Mouse (Mus musculus) CD8-positive naive resting alpha-beta T cell, adult 2 months (primary cell): ENCODE results near the gene Klc1.
"Not testable (repeated sequence)": the region's sequence is repeated elsewhere in the genome, so short reads cannot be mapped to it uniquely, and the experiment has no call there.

Source experiments
- DNase-seq, 2 experiments: peaks; one replicate each; pipeline ENCODE4 v3.0.0; 2022; ENCODE audit warnings: low read depth in 2 of 2, low spot score in 2 of 2

The Klc1 gene

DNA sequence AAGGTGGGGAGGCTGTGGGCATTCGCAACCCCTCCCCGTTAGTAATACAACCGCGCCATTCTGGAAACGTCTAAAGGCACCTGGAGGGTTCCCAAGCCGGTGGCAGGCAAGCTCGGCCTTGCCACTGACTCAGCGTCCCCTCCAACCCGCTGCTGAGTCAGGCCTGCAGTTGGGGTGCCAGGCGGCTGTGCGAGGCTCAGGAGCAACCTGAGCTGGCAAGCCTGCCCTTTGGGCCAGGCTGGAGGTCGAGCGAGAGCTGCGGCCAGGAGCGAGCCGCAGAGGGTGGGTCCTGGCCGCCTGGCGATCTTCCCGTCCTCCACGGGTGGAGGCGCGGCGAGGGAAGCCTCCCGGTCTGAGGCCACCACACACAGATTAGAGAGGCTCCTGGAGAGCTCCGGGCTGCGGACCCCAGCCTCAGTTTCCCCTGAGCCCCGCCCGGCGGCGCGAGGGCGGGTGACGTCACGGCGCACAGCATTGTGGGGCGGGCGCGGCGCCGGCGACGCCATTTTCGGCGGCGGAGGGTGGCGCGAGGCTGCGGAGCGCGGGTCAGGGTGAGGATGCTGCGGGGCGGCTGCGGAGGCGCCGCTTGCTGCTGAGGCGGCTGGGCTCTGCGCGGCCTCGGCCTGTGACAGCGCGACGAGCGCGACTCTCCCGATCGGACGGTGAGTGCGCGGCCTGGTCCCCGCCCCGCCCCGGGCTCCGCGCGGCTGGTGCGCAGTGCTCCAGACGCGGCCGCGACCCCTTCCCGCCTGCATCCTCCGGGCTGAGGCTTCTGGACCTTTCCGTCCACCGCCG lies at the start of gene Klc1:
Klc1 (plus strand) TSS at position 469 of the 795 bp plus-strand sequence.
- peak; percentile 50 to 63 for DNase-seq

DNA sequence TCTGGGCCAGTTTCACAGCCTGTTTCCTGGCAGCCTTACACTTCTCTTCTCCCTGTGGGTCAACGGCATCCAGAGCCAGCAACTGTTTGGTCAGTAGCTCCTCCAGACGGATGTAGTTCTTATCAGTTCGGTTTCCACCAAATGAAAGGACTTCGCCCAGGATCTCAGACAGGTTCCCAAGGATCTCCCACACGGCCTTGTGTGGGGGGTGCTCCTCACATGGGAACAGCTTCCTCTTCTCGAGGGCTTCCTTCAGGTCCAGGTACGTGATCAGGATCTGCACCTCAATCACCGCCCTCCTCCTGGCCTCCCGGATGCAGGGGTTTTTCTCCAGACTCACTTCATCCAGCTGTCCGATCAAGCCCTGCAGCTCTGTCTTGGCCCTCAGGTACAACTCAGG lies 48.6 kb upstream of the Klc1 start:
- DNase-seq, result no peak

DNA sequence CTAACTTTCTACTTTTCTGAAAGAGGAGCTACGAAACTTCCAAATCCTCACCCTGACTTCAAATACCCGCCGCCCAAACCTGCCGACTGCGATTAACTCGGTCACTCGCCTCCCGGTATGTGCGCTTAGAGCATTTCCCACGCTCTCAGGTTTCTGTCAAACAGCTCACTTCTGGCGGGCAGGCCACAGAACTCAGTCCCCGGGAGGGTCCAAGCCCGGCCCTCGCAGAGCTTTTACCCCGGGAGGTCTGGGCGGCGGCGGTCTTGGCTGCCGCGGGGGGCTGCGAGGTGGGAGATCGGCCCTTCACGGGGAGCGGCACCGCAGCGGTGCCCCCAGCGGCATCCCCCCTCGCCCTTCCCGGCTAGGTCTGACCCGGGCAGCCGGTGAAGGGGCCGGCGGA lies 46.2 kb upstream of the Klc1 start:
- peak in 1 of 2 experiments; percentile 18 for DNase-seq

DNA sequence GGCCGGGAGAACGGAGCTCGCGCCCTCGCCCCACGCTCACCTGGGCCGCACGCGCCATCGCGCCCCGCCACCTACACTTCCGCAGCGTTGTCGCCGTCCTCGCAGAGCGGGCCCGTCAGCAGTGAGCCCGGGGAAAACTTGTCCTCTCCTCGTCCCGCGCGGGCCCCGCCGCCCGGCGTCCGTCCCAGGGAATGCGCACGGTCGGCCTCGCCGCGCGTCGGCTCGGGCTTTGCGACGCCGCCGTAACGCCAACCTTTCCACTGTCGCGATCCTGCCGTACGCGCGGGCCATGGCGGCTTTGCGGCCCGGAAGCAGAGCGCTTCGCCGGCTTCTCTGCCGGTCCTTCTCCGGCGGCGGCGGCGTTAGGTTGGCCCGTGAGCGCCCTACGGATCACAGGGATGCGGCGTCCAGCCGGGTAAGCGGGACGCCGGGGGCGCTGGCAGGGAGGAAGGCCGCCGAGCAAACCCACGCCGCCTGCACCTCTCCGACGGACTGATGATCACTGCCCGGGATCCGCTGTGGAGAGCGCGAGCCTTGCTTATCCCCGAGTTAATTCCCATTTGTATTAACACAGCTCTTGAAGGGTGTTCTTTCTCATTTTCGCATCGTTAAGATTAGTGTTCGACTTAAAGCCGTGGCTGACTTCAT lies 45.5 kb upstream of the Klc1 start, which contains the start of the genes Bag5 and Apopt1:
Bag5 (minus strand) TSS at position 254 of the 648 bp plus-strand sequence.
Apopt1 (plus strand) TSS at position 258 of the 648 bp plus-strand sequence.
- DNase-seq, result peak; percentile 84 to 89

DNA sequence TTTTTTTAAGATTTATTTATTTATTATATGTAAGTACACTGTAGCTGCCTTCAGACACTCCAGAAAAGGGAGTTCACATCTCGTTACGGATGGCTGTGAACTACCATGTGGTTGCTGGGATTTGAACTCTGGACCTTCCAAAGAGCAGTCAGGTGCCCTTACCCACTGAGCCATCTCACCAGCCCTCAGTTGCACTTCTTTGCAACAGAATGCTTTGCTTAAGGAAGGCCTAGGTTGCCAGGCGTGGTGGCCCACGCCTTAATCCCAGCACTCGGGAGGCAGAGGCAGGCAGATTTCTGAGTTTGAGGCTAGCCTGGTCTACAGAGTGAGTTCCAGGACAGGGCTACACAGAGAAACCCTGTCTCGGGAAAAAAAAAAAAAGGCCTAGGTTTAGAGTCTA lies 44.8 kb upstream of the Klc1 start:
- not testable (repeated sequence) for DNase-seq

DNA sequence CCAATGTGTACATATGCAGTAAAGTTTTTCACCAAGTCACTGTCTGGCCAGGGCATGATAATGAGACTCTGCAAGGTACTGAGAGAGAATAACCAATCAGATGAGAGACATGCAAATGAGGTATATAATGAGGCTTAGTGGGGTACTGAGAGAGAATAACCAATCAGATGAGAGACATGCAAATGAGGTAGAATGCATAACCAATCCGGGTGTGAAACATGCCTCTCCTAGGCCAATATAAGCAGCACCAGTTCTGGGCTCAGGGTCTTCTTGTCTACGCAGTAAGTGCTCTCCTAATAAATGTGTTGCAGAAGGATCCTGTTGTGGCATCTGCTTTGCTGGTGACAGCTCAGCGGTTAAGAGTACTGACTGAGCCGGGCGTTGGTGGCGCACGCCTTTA lies 42.1 kb upstream of the Klc1 start:
- no peak for DNase-seq

DNA sequence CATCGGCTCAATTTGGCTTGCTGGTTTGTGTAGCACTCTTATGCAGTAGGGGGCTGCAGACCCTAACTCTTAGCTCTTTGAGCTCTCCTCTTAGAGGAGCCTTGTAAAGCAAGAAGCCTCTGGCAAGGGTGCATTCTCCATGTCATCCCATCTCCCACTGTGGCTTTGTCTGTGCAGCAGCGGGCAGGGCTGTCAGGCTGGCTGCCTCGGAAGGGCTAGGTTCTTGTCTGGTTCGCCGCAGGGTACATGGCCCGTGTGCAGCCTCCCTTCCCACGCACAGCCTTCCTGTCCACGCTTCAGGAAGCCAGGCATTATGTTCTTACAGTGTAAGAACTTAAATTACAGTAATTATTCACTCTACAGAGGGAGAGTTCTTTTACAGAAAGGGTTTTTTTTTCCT lies 40.0 kb upstream of the Klc1 start:
- no peak for DNase-seq

DNA sequence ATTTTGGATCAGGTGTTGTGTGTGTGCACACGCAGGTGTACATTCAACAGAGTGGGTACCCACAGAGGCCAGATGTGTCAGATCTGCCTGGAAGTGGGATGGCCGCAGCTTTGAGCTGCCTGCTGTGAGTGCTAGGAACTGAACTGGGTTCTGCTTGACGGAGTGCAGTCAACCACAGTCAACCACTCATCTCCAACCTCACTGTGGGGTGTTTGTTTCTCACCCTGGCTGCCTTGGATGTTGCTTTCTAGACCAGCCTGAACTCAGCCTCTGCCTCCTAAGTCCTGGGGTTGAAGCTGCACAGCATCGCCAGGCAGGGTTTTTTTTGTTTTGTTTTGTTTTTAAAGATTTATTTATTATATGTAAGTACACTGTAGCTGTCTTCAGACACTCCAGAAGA lies 38.4 kb upstream of the Klc1 start:
- no peak for DNase-seq

DNA sequence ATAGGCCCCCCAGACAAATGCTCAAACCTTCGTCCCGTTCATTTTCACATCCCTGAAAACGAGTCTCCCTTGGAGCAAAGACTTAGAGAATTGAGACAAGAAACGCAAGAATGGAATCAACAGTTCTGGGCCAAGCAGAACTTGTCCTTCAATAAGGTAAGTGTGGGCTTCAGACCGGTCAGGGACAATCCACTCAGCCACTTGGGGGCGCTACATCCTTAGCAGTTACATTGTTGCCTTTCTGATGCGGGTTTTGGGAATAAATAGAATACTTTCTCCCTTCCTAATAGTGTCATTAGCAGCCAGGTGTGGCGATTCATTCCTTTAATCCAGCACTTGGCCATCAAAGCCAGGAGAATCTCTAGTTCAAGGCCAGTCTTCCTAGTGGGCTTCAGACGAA lies 36.0 kb upstream of the Klc1 start:
- DNase-seq, result peak; percentile 13 to 32

DNA sequence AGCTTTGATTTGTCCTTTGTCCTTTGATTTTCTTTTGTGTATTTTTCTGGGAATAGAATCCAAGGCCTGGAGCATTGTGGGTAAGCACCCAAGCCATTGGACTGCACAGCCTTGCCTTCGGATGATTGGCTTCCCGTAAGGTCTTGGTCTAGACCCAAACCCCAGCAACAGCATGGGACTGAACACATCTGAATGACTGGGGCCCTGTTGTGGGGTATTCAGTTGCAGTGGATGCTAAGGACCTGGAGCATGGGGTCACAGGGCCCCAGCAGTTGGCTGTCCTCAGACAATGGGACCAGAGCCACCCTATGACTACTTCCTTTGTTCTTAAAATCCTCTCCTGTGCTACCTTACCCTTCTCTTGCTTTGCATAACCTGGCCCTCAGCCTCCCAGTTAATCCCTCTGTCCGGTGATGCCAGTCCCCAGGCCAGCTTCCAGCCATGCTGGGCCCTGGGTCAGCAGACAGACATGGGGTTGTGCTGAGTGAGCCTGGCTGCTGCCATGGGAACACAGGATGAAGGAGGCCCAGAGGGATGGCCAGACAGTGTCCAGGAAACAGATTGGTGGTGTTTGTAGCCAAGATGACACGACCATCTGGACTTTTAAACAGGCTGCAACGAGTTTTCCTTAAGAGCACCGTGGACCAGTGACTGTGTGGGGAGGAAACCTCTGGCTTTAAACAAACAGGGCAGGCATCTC lies 33.9 kb upstream of the Klc1 start:
- DNase-seq, result no peak

DNA sequence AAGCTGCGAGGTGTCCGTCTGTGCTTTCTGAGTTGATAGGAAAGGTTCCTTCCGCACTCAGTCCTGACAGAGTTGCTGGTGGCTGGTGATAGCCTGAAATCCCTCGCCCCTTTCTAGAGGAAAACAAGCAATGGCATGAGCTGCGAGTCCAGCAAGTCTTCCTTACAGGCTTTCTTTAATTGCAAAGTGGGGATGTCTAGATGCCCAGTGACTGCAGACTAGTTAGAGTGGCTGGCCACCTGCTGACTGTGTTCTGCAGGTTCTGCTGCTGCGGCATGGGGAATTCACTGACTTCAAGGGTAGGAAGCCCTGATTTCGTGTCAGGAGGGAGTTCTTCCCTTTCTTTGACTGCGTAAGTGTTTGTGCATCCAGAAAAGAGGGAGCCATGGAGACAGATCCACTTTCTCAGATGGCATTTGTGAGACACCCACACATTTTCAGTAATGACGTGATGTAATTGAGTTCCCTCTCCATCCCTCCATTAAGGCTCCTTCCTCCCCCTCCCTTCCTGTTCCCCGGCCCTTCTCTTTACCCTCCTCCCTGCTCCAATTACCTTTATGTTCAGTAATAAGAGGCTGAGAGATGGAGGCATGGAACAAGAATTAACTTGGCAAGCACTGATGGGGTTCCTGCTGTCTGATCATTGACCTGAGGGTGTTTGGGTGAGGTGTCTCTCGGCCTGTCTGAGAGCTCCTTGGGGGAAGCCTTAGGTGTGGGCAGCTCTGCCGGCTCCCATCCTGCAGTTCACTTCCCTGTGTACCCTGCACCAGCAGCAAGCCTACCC lies 33.1 kb upstream of the Klc1 start:
- DNase-seq, result no peak

DNA sequence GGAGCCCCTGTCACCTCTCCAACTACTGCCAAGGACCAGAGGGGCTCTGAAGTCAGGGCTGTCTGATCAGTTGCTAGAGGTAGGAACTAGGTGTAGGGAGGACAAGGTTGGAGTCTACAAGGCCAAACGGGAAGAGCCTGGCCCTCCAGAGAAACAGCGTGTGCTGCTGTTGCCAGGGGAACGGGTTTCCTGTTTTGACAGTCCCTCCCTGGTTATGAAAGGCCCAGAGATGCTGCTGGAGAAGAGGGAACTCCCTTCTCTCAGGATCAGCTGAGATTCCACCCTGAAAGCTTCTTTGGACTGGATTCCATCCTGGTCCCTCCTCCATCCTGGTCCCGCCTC lies 32.6 kb upstream of the Klc1 start:
- no peak for DNase-seq

DNA sequence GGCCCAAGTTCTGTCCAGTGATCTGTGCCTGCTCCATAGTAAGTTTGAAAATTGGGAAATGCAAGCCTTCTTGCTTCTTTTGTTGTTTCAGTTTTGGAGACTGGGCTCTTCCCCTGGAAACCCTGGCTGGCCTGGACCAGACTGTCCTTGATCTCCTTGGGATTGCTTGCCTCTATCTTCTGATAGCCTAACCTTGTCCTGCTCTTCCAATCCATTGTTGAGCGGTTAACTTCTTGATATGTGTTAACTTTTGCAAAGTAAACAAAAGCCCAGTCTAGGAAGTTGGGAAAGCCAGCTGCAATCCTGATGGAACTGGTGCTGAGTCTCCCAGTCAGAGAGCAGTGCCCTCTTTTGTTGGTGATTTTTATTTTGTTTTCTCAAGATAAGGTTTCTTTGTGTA lies 30.7 kb upstream of the Klc1 start:
- no peak for DNase-seq

DNA sequence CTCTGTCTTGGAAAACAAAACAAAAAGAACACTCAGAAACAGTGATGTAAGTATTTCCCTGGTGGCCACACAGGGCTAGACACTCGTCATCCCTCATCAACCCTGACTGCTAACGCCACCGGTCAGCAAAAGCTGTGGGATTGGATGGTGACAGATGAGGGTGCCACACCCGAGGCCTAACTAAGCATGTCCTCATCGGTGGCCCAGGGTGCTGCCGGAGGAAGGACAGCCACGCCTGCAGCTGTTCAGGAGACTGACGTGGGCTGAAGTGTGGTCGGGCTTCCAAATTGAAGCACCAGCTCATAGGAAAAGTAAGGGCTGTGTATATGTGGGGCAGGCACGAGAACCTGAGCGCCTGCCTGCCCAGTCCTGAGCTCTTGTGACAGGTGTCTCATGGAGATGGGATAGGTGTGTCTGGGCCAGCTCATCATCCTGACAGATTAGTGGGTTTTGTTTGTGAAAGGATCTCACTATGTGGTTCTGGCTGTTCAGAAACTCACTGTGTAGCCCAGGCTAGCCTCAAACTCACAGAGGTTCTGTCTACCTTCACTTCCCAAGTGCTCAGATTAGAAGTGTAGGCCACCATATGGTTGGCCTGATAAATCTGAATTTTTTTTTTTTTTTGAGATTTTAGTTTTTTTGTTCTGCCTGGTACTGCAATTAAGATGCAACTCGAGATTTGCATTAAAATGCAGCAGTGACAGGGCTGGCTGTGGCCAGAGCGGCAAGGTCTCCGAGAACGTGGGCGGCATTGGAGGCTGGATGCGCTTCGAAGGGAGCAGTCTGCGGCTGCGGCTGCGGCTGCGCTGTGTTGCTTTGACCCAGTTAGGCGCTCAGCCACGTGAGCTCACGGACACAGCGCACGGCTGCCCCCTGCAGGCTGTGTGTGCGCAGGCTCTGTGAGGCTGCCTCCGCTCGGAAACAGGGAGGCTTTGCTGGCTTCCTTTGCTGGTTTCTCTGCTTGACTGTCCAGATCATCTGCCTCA lies 26.5 kb upstream of the Klc1 start:
- peak; percentile 67 to 79 for DNase-seq

DNA sequence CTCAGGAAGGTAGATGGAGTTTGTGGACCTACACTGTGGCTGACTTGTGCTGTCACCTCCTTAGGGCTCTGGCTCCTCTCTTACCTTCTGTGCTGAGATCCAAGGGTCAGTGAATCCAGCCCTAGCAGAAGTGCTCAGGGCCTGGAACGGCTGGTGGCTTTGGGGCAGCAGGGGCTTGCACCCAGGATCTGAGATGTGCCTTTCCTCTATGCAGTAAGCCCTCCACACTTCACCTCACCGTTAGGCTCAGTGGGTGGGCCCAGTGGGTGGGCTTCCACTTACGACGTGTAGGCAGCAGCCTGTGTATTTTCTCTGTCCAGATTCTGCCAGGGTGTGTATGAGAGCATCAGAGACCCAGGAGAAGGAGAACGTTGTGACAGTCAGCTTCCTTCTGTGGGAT lies 25.7 kb upstream of the Klc1 start:
- DNase-seq, result no peak

DNA sequence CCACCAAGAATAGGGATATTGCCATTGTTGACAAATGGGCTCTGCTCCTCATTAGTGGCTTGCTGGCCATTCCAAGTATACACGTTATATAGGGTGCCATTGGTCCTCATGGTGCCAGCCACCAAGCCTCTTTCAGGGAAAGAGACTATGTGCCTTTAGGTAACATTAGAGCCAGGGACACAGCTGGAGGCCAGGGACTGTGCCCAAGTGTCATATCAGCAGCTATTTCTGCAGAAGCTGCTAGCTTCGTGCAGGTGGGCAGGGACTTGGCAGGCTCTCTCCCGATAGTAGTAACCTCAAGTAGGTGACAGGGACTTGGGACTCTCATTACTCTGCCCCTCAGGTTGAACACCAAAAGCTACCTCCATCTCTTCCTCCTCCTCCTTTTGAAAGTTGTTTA lies 23.7 kb upstream of the Klc1 start:
- DNase-seq, result no peak

DNA sequence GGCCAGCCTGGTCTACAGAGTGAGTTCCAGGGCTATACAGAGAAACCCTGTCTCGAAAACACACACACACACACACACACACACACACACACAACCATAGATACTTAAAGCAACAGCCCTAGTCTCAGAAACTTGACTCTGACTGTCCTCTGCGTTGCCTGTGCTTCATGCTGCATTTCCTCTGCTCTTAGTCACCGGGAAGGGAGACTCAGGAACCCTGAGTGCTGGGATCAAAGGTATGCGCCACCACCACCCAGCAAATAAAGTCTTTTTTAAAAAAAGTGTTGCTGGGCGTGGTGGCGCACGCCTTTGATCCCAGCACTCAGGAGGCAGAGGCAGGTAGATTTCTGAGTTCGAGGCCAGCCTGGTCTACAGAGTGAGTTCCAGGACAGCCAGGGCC lies 22.0 kb upstream of the Klc1 start:
- DNase-seq, result not testable (repeated sequence)

DNA sequence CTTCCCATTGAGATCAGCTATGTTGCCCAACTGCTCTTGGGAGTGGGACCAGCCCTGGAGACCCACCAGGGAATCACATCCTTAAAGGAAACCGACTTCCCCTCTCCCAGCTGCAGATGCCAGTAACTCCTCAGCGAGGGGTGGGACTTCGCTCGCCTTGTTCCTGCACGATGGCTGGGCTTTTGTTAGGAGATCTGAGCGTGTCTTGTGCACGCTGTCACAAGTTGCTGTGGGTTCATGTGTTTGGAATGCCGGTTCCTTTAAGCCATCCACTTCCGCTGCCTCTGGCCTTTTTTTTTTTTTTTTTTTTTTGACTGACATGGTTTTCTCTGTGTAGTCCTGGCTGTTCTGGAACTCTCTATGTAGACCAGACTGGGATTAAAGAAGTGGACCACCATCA lies 21.3 kb upstream of the Klc1 start:
- DNase-seq, result no peak

DNA sequence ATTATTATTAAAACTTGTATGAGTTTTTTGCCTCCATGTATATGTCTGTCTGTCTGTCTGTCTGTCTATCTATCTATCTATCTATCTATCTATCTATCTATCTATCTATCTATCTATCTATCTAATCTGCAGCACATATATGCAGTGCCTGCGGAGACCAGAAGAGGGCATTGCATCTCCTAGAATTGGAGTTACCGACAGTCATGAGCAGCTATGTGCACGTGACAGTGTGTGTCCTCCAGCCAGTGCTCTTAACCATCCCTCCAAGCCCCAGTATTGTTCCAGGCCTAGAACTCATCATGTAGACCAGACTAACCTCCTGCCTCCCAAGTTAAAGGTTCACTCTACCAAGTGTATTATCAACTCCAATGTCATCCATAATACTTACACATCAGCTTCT lies 19.9 kb upstream of the Klc1 start:
- peak in 1 of 2 experiments; percentile 23 for DNase-seq

DNA sequence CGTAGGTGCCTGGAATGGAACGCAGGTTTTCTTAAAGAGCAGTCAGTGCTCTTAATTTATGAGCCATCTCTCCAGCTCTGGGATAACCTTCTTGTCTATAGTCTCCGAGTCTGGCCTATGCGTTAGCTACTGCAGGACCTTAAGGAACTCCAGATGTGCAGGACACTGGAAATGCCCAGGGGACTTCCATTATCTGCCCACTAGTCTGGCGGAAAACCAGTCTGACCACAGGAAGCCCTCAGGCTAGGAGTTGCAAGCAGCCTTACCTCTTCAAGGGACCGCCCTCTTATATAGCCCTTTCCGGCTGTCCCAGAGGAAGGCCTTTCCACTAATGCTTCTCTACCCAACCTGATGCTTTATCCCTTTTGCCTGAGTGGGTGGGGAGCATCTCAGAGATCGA lies 17.3 kb upstream of the Klc1 start:
- DNase-seq, result no peak
